Mouse (Mus musculus): ENCODE results near the gene Rnf157. TPM values are rescaled to one million over a fixed set of nuclear protein-coding genes. Genes with fewer than 3 reads are reported as not detected.

The Rnf157 gene
- polyA plus RNA-seq, 1 experiment from 2014 or later, result 16.9 TPM

- 84% methylated on average over 7 of the region's 7 CpGs for WGBS
- Histone ChIP-seq H3K9me3 (no peaks in the 10 kb centered on the region), H3K4me1 (replicated peaks) (peaks cover 60% of the 10 kb centered on the region), H3K4me3 (peak overlapping the region; percentile 9; the same call in 1 of the 2 replicates), H3K27ac (no peak overlapping the region; the same call in 1 of the 2 replicates), H3K36me3 (peaks cover 50% of the 10 kb centered on the region), H3K27me3 (ENCODE audit: insufficient read depth, poor library complexity, severe bottlenecking) (no peaks in the 10 kb centered on the region)
- DNase-seq (ENCODE audit: low spot score), result no peak
These were observed 27.7 kb upstream of the Rnf157 start for GRCm38 (mm10) chr11:116440408-116441068.

- H3K36me3 ChIP-seq, result peaks cover 54% of the 10 kb centered on the region
- H3K27ac ChIP-seq, result no peak overlapping the region
- no peak overlapping the region for H3K4me3 ChIP-seq
- 87% methylated on average over 19 of the region's 19 CpGs for WGBS
- no peak for DNase-seq (ENCODE audit: low spot score)
- no peaks in the 10 kb centered on the region for H3K27me3 ChIP-seq (ENCODE audit: insufficient read depth, poor library complexity, severe bottlenecking)
- H3K9me3 ChIP-seq, result no peaks in the 10 kb centered on the region
- H3K4me1 ChIP-seq (replicated peaks), result peaks cover 58% of the 10 kb centered on the region
These were observed 26.7 kb upstream of the Rnf157 start for GRCm38 (mm10) chr11:116439269-116440240.

GRCm38 (mm10) chr11:116437541-116437940, 24.7 kb upstream of the Rnf157 start:
- Histone ChIP-seq H3K9me3 (no peaks in the 10 kb centered on the region), H3K4me3 (0 out of 2 replicates have a peak overlapping the region, but pooled peaks have one; percentile 99), H3K27me3 (ENCODE audit: insufficient read depth, poor library complexity, severe bottlenecking) (no peaks in the 10 kb centered on the region; the same call in 1 of the 2 replicates), H3K27ac (peak overlapping the region; percentile 73; the same call in 1 of the 2 replicates), H3K4me1 (replicated peaks) (peaks cover 49% of the 10 kb centered on the region), H3K36me3 (peaks cover 54% of the 10 kb centered on the region)
- WGBS, result 89% methylated on average over 11 of the region's 11 CpGs
- no peak for DNase-seq (ENCODE audit: low spot score)

- WGBS, result 76% methylated on average over 4 of the region's 4 CpGs
- no peaks in the 10 kb centered on the region for H3K9me3 ChIP-seq
- H3K27ac ChIP-seq, result peak overlapping the region; percentile 73
- peak overlapping the region; percentile 99 for H3K4me3 ChIP-seq
- peaks cover 1% of the 10 kb centered on the region; the same call in 1 of the 2 replicates for H3K27me3 ChIP-seq (ENCODE audit: insufficient read depth, poor library complexity, severe bottlenecking)
- H3K36me3 ChIP-seq, result peaks cover 54% of the 10 kb centered on the region
- H3K4me1 ChIP-seq (replicated peaks), result peaks cover 48% of the 10 kb centered on the region
- DNase-seq (ENCODE audit: low spot score), result no peak
These were observed 24.0 kb upstream of the Rnf157 start for GRCm38 (mm10) chr11:116436725-116437331.

- Histone ChIP-seq H3K36me3 (peaks cover 54% of the 10 kb centered on the region), H3K4me1 (replicated peaks) (peaks cover 52% of the 10 kb centered on the region)
These were observed 23.3 kb upstream of the Rnf157 start for GRCm38 (mm10) chr11:116435992-116436724.

GRCm38 (mm10) chr11:116434967-116435752, 22.3 kb upstream of the Rnf157 start:
- peaks cover 3% of the 10 kb centered on the region; the same call in 1 of the 2 replicates for H3K27me3 ChIP-seq (ENCODE audit: insufficient read depth, poor library complexity, severe bottlenecking)
- H3K9me3 ChIP-seq, result no peaks in the 10 kb centered on the region
- peaks cover 45% of the 10 kb centered on the region for H3K36me3 ChIP-seq
- H3K4me1 ChIP-seq (replicated peaks), result peaks cover 60% of the 10 kb centered on the region
- no peak for DNase-seq (ENCODE audit: low spot score)
- peak overlapping the region; percentile 99 for H3K4me3 ChIP-seq
- 53% methylated on average over 12 of the region's 12 CpGs for WGBS
- peak overlapping the region; percentile 98 for H3K27ac ChIP-seq

More at GRCm38 (mm10) chr11:116435992-116436724, 23.3 kb upstream of the Rnf157 start:
- Histone ChIP-seq H3K27me3 (ENCODE audit: insufficient read depth, poor library complexity, severe bottlenecking) (peaks cover 3% of the 10 kb centered on the region; the same call in 1 of the 2 replicates), H3K4me3 (peak overlapping the region; percentile 99), H3K27ac (peak overlapping the region; percentile 73), H3K9me3 (no peaks in the 10 kb centered on the region)
- no peak for DNase-seq (ENCODE audit: low spot score)
- WGBS, result 73% methylated on average over 5 of the region's 5 CpGs

- H3K36me3 ChIP-seq, result peaks cover 37% of the 10 kb centered on the region
- WGBS, result under 1% methylated on average over 66 of the region's 67 CpGs
- no peaks in the 10 kb centered on the region for H3K9me3 ChIP-seq
- peak overlapping the region; percentile 98 for H3K27ac ChIP-seq
- DNase-seq (ENCODE audit: low spot score), result peak; percentile 75
- peaks cover 61% of the 10 kb centered on the region for H3K4me1 ChIP-seq (replicated peaks)
- H3K27me3 ChIP-seq (ENCODE audit: insufficient read depth, poor library complexity, severe bottlenecking), result peaks cover 3% of the 10 kb centered on the region; the same call in 1 of the 2 replicates
- H3K4me3 ChIP-seq, result peak overlapping the region; percentile 99
These were observed 21.6 kb upstream of the Rnf157 start for GRCm38 (mm10) chr11:116434287-116434966.

DNA sequence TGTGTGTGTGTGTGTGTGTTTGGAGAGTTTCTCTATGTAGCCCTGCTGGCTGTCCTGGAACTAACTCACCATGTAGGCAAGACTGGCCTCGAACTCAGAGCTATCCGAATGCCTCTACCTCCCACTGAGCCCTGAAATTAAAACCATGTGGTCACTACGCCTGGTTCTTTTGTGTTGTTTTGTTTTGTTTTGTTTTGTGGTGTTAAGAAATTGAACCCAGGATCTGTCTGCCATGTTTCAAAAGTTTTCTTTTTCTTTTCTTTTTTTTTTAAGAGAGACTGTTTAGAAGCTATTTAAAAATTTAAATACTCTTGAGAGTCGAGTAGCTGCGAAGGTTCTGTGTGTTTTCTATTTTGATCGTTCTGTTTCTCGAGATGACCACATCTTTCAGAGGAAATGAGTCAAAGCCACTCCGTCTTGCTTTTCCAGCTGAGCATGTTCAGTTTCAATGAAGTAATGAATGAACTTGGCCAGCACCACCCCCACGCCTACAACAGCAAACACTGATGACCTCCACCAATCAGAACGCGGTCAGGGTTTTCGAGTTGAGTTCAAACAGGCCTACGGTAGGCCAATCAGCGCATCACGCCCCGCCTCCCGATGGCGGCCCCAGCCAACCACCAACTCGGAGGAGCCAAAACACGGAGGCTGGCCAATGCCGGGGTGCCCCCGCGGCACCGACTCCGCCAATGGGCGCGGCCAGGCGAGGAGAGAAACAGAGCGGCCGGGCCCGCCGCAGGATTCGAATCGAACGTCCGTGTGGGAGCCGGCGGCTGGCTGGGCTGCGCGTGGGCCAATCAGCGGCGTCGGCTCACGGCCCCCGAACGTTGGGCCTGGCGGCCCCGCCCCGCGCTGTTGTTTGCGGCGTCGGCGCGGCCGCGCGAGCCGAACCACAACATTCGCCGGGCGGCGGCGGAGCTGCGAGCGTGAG, 20.8 kb upstream of the Rnf157 start, which contains the start of gene Ubald2:
TSS of gene Ubald2 (plus strand) at position 739 of the 931 bp plus-strand sequence.
- Histone ChIP-seq H3K4me1 (replicated peaks) (peaks cover 65% of the 10 kb centered on the region), H3K4me3 (peak within 1 kb of the TSS; percentile 99), H3K36me3 (peaks cover 30% of the 10 kb centered on the region), H3K27ac (peak within 1 kb of the TSS; percentile 98), H3K27me3 (ENCODE audit: insufficient read depth, poor library complexity, severe bottlenecking) (peaks cover 3% of the 10 kb centered on the region; the same call in 1 of the 2 replicates), H3K9me3 (no peaks in the 10 kb centered on the region)
- WGBS, result 2% methylated on average over 66 of the region's 66 CpGs
- DNase-seq (ENCODE audit: low spot score), result peak; percentile 100

- 61% methylated on average over 8 of the region's 8 CpGs for WGBS
- Histone ChIP-seq H3K9me3 (no peaks in the 10 kb centered on the region), H3K27me3 (ENCODE audit: insufficient read depth, poor library complexity, severe bottlenecking) (peaks cover 3% of the 10 kb centered on the region; the same call in 1 of the 2 replicates), H3K27ac (peak overlapping the region; percentile 78; the same call in 1 of the 2 replicates), H3K4me3 (peak overlapping the region; percentile 99; the same call in 1 of the 2 replicates), H3K4me1 (replicated peaks) (peaks cover 65% of the 10 kb centered on the region), H3K36me3 (peaks cover 26% of the 10 kb centered on the region)
- no peak for DNase-seq (ENCODE audit: low spot score)
These were observed 19.9 kb upstream of the Rnf157 start for GRCm38 (mm10) chr11:116432593-116433355.

Data from hindbrain, embryonic 10.5 days (tissue).